Mouse (Mus musculus) embryo, embryonic 9.5 days (tissue): ENCODE measurements around the gene Ushbp1.
"Not testable (repeated sequence)": the region's sequence is repeated elsewhere in the genome, so short reads cannot be mapped to it uniquely, and the experiment has no call there.

ENCODE experiments used
- DNase-seq: peaks from one replicate; pipeline ENCODE4 v3.0.0-alpha.2; 2017; ENCODE audit errors: extremely low spot score

Gene Ushbp1

GRCm38 (mm10) chr8:71370711-71371235, 24.8 kb downstream of the Ushbp1 start:
- DNase-seq: no peak

- DNase-seq: no peak
Observed at GRCm38 (mm10) chr8:71369040-71369718, 26.4 kb downstream of the Ushbp1 start.

- DNase-seq: no peak
Observed at GRCm38 (mm10) chr8:71368366-71368765, 27.2 kb downstream of the Ushbp1 start.

GRCm38 (mm10) chr8:71367529-71368176, 27.9 kb downstream of the Ushbp1 start:
- no peak for DNase-seq

- peak; percentile 92 for DNase-seq
Observed at GRCm38 (mm10) chr8:71366771-71367528, 28.7 kb downstream of the Ushbp1 start, which contains the start of gene Use1. TSS of gene Use1 (plus strand) at chr8:71366848.

- no peak for DNase-seq
Observed at GRCm38 (mm10) chr8:71358026-71358425, 37.6 kb downstream of the Ushbp1 start.

GRCm38 (mm10) chr8:71351520-71351919, 44.1 kb downstream of the Ushbp1 start:
- DNase-seq: no peak

DNA sequence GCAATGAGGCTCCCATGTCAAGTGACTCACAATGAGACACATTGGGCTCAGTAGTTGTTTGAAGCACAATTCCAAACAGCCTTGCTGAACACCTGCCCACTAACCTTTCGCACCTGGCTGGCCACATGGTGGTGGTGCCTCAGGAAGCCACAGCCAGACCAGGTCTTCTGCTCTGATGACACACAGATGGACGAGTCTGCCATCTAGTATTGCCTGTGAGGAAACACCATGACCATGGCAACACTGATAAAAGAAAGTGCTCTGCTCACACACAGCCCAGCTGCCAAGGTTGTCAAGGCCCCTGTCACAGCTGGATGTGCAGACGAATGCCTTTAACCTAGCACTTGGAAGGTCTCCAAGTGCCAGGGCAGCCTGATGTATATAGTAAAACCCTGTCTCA, 44.5 kb downstream of the Ushbp1 start:
- DNase-seq: no peak

DNA sequence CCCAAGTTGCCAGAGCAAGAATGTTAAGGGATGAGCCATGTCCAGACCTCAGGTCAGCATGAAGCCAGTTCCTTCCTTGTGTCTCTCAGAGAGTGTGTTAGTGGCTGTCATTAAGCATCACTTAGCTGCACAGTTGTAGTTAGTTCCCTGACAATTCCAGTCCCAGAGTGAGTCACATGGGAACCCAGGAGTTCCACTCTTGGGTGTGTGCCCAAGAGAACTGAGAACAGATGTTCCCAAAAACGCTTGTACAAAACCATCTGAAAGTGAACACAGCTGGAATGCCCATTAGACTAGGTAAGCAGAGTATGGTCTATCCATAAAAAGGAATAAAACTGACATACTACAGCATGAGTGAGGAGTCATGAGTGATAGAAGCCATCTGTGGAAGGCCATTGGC, 49.0 kb downstream of the Ushbp1 start:
- no peak for DNase-seq

- DNase-seq: peak; percentile 37
Observed at GRCm38 (mm10) chr8:71340625-71341024, 55.0 kb downstream of the Ushbp1 start.

DNA sequence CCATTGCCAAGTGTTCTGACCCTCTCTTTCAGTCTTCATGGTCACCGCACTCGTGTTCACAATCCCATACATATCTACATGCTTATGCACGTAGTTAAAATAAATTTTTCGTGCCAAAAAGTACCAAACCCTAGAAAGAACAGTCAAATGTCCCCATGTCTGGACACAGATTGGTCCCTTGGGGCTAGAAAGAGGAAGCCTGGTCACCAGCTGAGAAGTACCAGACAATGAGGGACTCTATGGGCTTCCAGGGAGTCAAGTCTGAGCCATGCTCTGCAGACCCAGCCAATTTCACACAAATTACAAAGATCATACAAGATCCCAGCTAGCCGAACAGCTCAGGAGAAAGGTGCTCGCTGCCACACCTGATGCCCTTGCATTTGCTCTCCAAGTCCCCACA, 57.8 kb downstream of the Ushbp1 start:
- DNase-seq: not testable (repeated sequence)
